Mouse (Mus musculus) midbrain, embryonic 10.5 days (tissue): ENCODE data around the gene Ppp1r14a. TPM values are rescaled to one million over a fixed set of nuclear protein-coding genes. Genes with fewer than 3 reads are reported as not detected.
A peak's percentile ranks its signal among the peaks of the same experiment; 100 is the strongest.

ENCODE experiments used
- DNase-seq: peaks from one replicate; pipeline ENCODE4 v3.0.0-alpha.2; 2017; ENCODE audit warnings: low spot score
- H3K27ac ChIP-seq: fragments of 300-500 bp; sonication (generic); replicated peaks from 2 replicates; pipeline ENCODE4 v1.5.1; 2016; ENCODE audit warnings: mild to moderate bottlenecking
- H3K27me3 ChIP-seq: fragments of 300-500 bp; sonication (generic); 2 replicates; pipeline ENCODE4 v1.6.1; 2016; ENCODE audit warnings: low read depth, mild to moderate bottlenecking; ENCODE audit not compliant: poor library complexity, severe bottlenecking
- H3K36me3 ChIP-seq: fragments of 300-500 bp; sonication (generic); 2 replicates; pipeline ENCODE4 v1.6.1; 2016; ENCODE audit warnings: mild to moderate bottlenecking, moderate library complexity
- H3K4me1 ChIP-seq: fragments of 300-500 bp; sonication (generic); 2 replicates; pipeline ENCODE4 v1.6.1; 2016
- H3K4me3 ChIP-seq: fragments of 300-500 bp; sonication (generic); 2 replicates; pipeline ENCODE4 v1.5.1; 2016; ENCODE audit warnings: mild to moderate bottlenecking, moderate library complexity
- H3K9me3 ChIP-seq: fragments of 300-500 bp; sonication (generic); replicated peaks from 2 replicates; pipeline ENCODE4 v1.6.1; 2016; ENCODE audit warnings: mild to moderate bottlenecking
- WGBS: fragments of 180-500 bp; shearing (Covaris S2); methylation state at CpG from one replicate; pipeline ENCODE4 v1.1.7; 2016; 5-methylcytosine and 5-hydroxymethylcytosine counted together
- polyA plus RNA-seq: library from polyadenylated mRNA; unstranded; fragments of >200 nt; fragmentation: Nextera tagmentation; extraction: Ambion mirVana; gene quantifications from 2 replicates; pipeline ENCODE4 v1.2.1, GENCODE M21; 2016

Gene Ppp1r14a
- polyA plus RNA-seq, 1 experiment from 2014 or later: 21.9 TPM

- Histone ChIP-seq H3K27me3 (peaks cover 63% of the 10 kb centered on the region), H3K27ac (peak within 1 kb of the TSS; percentile 79), H3K36me3 (no peaks in the 10 kb centered on the region), H3K9me3 (no peaks in the 10 kb centered on the region), H3K4me1 (peaks cover 16% of the 10 kb centered on the region), H3K4me3 (peak within 1 kb of the TSS; percentile 70)
- DNase-seq: peak; percentile 56
- WGBS: under 1% methylated on average over 80 of the region's 80 CpGs
These were observed 7.7 kb upstream of the Ppp1r14a start, which contains the start of gene Spint2 for GRCm38 (mm10) chr7:29281201-29282073. Spint2 (minus strand) TSS chr7:29281912.

GRCm38 (mm10) chr7:29282074-29282554 lies 7.0 kb upstream of the Ppp1r14a start:
- Histone ChIP-seq H3K4me3 (peak overlapping the region; percentile 70), H3K27me3 (peaks cover 67% of the 10 kb centered on the region), H3K4me1 (peaks cover 16% of the 10 kb centered on the region), H3K27ac (peak overlapping the region; percentile 79), H3K36me3 (no peaks in the 10 kb centered on the region), H3K9me3 (no peaks in the 10 kb centered on the region)
- no peak for DNase-seq
- 10% methylated on average over 21 of the region's 21 CpGs for WGBS

- peaks cover 80% of the 10 kb centered on the region for H3K27me3 ChIP-seq
- H3K4me3 ChIP-seq: no peak overlapping the region
- H3K36me3 ChIP-seq: no peaks in the 10 kb centered on the region
- H3K4me1 ChIP-seq: peaks cover 19% of the 10 kb centered on the region
- no peak for DNase-seq
- H3K9me3 ChIP-seq: no peaks in the 10 kb centered on the region
- WGBS: 82% methylated on average over 4 of the region's 4 CpGs
- H3K27ac ChIP-seq: no peak overlapping the region
These were observed 5.2 kb upstream of the Ppp1r14a start for GRCm38 (mm10) chr7:29283876-29284275.

- no peak overlapping the region for H3K4me3 ChIP-seq
- no peaks in the 10 kb centered on the region for H3K36me3 ChIP-seq
- H3K27me3 ChIP-seq: peaks cover 82% of the 10 kb centered on the region
- no peak for DNase-seq
- H3K9me3 ChIP-seq: no peaks in the 10 kb centered on the region
- whole genome bisulfite sequencing: 92% methylated on average over 6 of the region's 6 CpGs
- H3K4me1 ChIP-seq: peaks cover 26% of the 10 kb centered on the region
- no peak overlapping the region for H3K27ac ChIP-seq
These were observed 4.6 kb upstream of the Ppp1r14a start for GRCm38 (mm10) chr7:29284523-29284922.

GRCm38 (mm10) chr7:29287481-29287880 lies 1.6 kb upstream of the Ppp1r14a start:
- H3K4me3 ChIP-seq: no peak overlapping the region
- H3K27ac ChIP-seq: no peak overlapping the region
- WGBS: 89% methylated on average over 7 of the region's 7 CpGs
- DNase-seq: no peak
- H3K9me3 ChIP-seq: no peaks in the 10 kb centered on the region
- no peaks in the 10 kb centered on the region for H3K36me3 ChIP-seq
- peaks cover 39% of the 10 kb centered on the region for H3K4me1 ChIP-seq
- peaks cover 68% of the 10 kb centered on the region for H3K27me3 ChIP-seq

GRCm38 (mm10) chr7:29288079-29288478 lies 1.0 kb upstream of the Ppp1r14a start:
- no peak overlapping the region for H3K27ac ChIP-seq
- H3K36me3 ChIP-seq: no peaks in the 10 kb centered on the region
- no peak for DNase-seq
- H3K27me3 ChIP-seq: peaks cover 62% of the 10 kb centered on the region
- no peak overlapping the region for H3K4me3 ChIP-seq
- no peaks in the 10 kb centered on the region for H3K9me3 ChIP-seq
- peaks cover 45% of the 10 kb centered on the region for H3K4me1 ChIP-seq
- 83% methylated on average over 2 of the region's 2 CpGs for WGBS

- peaks cover 45% of the 10 kb centered on the region for H3K27me3 ChIP-seq
- WGBS: 86% methylated on average over 6 of the region's 6 CpGs
- DNase-seq: no peak
- peak overlapping the region; percentile 85 for H3K27ac ChIP-seq
- no peaks in the 10 kb centered on the region for H3K9me3 ChIP-seq
- H3K36me3 ChIP-seq: no peaks in the 10 kb centered on the region
- H3K4me3 ChIP-seq: peak overlapping the region; percentile 72
- peaks cover 58% of the 10 kb centered on the region for H3K4me1 ChIP-seq
These were observed 748 bp downstream of the Ppp1r14a start for GRCm38 (mm10) chr7:29289856-29290255.

GRCm38 (mm10) chr7:29290691-29291485 lies 1.8 kb downstream of the Ppp1r14a start:
- Histone ChIP-seq H3K9me3 (no peaks in the 10 kb centered on the region), H3K27ac (peak overlapping the region; percentile 87), H3K4me3 (peak overlapping the region; percentile 72), H3K4me1 (peaks cover 58% of the 10 kb centered on the region), H3K27me3 (peaks cover 39% of the 10 kb centered on the region), H3K36me3 (no peaks in the 10 kb centered on the region)
- no peak for DNase-seq
- 43% methylated on average over 11 of the region's 11 CpGs for WGBS

GRCm38 (mm10) chr7:29291616-29292457 lies 2.7 kb downstream of the Ppp1r14a start:
- WGBS: 21% methylated on average over 7 of the region's 7 CpGs
- no peaks in the 10 kb centered on the region for H3K9me3 ChIP-seq
- peaks cover 38% of the 10 kb centered on the region for H3K27me3 ChIP-seq
- DNase-seq: peak; percentile 68
- H3K36me3 ChIP-seq: no peaks in the 10 kb centered on the region
- peak overlapping the region; percentile 72 for H3K4me3 ChIP-seq
- peak overlapping the region; percentile 87 for H3K27ac ChIP-seq
- H3K4me1 ChIP-seq: peaks cover 59% of the 10 kb centered on the region

GRCm38 (mm10) chr7:29292458-29293098 lies 3.5 kb downstream of the Ppp1r14a start:
- Histone ChIP-seq H3K27me3 (peaks cover 31% of the 10 kb centered on the region), H3K4me1 (peaks cover 61% of the 10 kb centered on the region), H3K4me3 (peak overlapping the region; percentile 72), H3K9me3 (no peaks in the 10 kb centered on the region), H3K27ac (peak overlapping the region; percentile 87), H3K36me3 (no peaks in the 10 kb centered on the region)
- 31% methylated on average over 8 of the region's 8 CpGs for WGBS
- DNase-seq: no peak

- Histone ChIP-seq H3K4me1 (peaks cover 61% of the 10 kb centered on the region), H3K27me3 (peaks cover 22% of the 10 kb centered on the region), H3K9me3 (no peaks in the 10 kb centered on the region), H3K36me3 (no peaks in the 10 kb centered on the region), H3K4me3 (peak overlapping the region; percentile 72), H3K27ac (peak overlapping the region; percentile 87)
- peak; percentile 44 for DNase-seq
- WGBS: 21% methylated on average over 19 of the region's 19 CpGs
These were observed 4.3 kb downstream of the Ppp1r14a start for GRCm38 (mm10) chr7:29293131-29294065.
